Mouse (Mus musculus): ENCODE data around the gene D11Wsu47e.

D11Wsu47e gene

GRCm38 (mm10) chr11:113666648-113667047 is 17.6 kb upstream of the D11Wsu47e start:
- no peak for DNase-seq (ENCODE audit: low read depth)

- no peak for DNase-seq (ENCODE audit: low read depth)
These were observed 17.1 kb upstream of the D11Wsu47e start for GRCm38 (mm10) chr11:113667122-113667521.

- DNase-seq (ENCODE audit: low read depth), result no peak
These were observed 16.5 kb upstream of the D11Wsu47e start for GRCm38 (mm10) chr11:113667704-113668103.

- no peak for DNase-seq (ENCODE audit: low read depth)
These were observed 15.4 kb upstream of the D11Wsu47e start for GRCm38 (mm10) chr11:113668857-113669256.

- DNase-seq (ENCODE audit: low read depth), result no peak
These were observed 14.5 kb upstream of the D11Wsu47e start for GRCm38 (mm10) chr11:113669711-113670110.

- DNase-seq (ENCODE audit: low read depth), result no peak
These were observed 10.6 kb upstream of the D11Wsu47e start for GRCm38 (mm10) chr11:113673614-113674013.

GRCm38 (mm10) chr11:113674595-113674994 is 9.6 kb upstream of the D11Wsu47e start:
- DNase-seq (ENCODE audit: low read depth), result no peak

- DNase-seq (ENCODE audit: low read depth), result no peak
These were observed 7.4 kb upstream of the D11Wsu47e start for GRCm38 (mm10) chr11:113676847-113677246.

GRCm38 (mm10) chr11:113677378-113677777 is 6.8 kb upstream of the D11Wsu47e start:
- DNase-seq (ENCODE audit: low read depth), result no peak

- DNase-seq (ENCODE audit: low read depth), result peak; percentile 32
These were observed 5.8 kb upstream of the D11Wsu47e start for GRCm38 (mm10) chr11:113678373-113678772.

- peak; percentile 84 for DNase-seq (ENCODE audit: low read depth)
These were observed 3.3 kb upstream of the D11Wsu47e start for GRCm38 (mm10) chr11:113680954-113681353.

- DNase-seq (ENCODE audit: low read depth), result peak; percentile 35
These were observed 2.2 kb upstream of the D11Wsu47e start for GRCm38 (mm10) chr11:113681979-113682378.

- peak; percentile 81 for DNase-seq (ENCODE audit: low read depth)
These were observed 1.1 kb upstream of the D11Wsu47e start for GRCm38 (mm10) chr11:113682897-113683626.

- DNase-seq (ENCODE audit: low read depth), result no peak
These were observed 620 bp upstream of the D11Wsu47e start for GRCm38 (mm10) chr11:113683627-113683956.

- DNase-seq (ENCODE audit: low read depth), result no peak
These were observed 655 bp downstream of the D11Wsu47e start for GRCm38 (mm10) chr11:113684707-113685426.

- no peak for DNase-seq (ENCODE audit: low read depth)
These were observed 2.8 kb downstream of the D11Wsu47e start for GRCm38 (mm10) chr11:113687031-113687430.

GRCm38 (mm10) chr11:113690506-113690905 is 6.3 kb downstream of the D11Wsu47e start:
- no peak for DNase-seq (ENCODE audit: low read depth)

- DNase-seq (ENCODE audit: low read depth), result no peak
These were observed 7.1 kb downstream of the D11Wsu47e start for GRCm38 (mm10) chr11:113691318-113691717.

- DNase-seq (ENCODE audit: low read depth), result no peak
These were observed 7.6 kb downstream of the D11Wsu47e start for GRCm38 (mm10) chr11:113691851-113692250.

- no peak for DNase-seq (ENCODE audit: low read depth)
These were observed 13.4 kb downstream of the D11Wsu47e start for GRCm38 (mm10) chr11:113697571-113697970.

- DNase-seq (ENCODE audit: low read depth), result no peak
These were observed 13.9 kb downstream of the D11Wsu47e start for GRCm38 (mm10) chr11:113698013-113698545.

GRCm38 (mm10) chr11:113699643-113700042 is 15.4 kb downstream of the D11Wsu47e start:
- no peak for DNase-seq (ENCODE audit: low read depth)

- peak; percentile 71 for DNase-seq (ENCODE audit: low read depth)
These were observed 19.5 kb downstream of the D11Wsu47e start for GRCm38 (mm10) chr11:113703758-113704157.

Data from 416B (cell line).